ENCODE assay signal across 11 mouse cellular contexts in the genomic region with DNA sequence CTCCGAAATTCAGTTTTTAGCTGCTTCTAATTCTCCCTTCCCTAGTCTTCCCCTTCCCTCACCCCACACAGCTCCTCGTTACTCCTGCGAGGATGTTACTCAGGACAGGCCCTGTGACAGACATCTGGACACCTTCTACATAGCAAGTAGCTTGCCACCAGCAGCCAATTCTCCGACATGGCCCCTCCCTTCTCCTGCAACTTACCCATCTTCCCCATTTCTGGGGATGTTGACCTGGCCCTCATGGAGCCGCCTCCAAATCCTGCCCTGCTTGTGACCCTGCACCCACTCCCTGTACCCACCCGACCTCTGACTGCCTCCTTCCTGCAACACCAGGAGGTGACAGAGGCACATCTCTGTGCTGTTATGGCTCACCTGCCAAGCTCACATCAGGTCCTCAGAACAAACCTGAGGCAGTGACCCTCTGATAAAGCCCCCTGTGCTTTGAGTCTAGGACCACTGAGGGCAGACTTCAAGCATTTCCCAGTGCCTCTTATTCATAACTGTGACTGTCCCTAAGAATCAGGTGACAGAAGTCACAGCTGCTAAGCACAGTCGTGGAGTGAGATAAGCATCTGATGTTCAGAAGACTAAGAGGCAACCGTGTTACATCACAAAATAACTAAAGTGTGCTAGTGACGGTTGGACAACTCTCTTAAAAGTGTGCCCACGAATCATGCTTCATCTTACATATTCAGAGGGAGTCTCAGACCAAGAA. TPM values are rescaled to one million over a fixed set of nuclear protein-coding genes. Genes with fewer than 3 reads are reported as not detected.
DNase-seq lines count a peak whose midpoint lies in the region; ATAC-seq lines count a peak whose summit lies in the region.
"Had no signal": no experiment of that assay in that cellular context is flagged by ENCODE, and none has a peak within 500 bp of the region (broad histone marks: within the 10 kb centered on the region; RNA-seq: fewer than 3 reads in every experiment).

No protein-coding gene starts in this region.

- no peaks in the 10 kb centered on the region for H3K9me3 ChIP-seq in heart, embryonic 15.5 days (replicated peaks)
- no peaks in the 10 kb centered on the region for H3K9me3 ChIP-seq in midbrain, embryonic 11.5 days (ENCODE audit: control insufficient read depth, low read length)
- H3K9me3 ChIP-seq in midbrain, embryonic 14.5 days (ENCODE audit: control insufficient read depth, low read length), result no peaks in the 10 kb centered on the region
- H3K9me3 ChIP-seq: embryonic facial prominence, embryonic 12.5 days had no signal

- no peaks in the 10 kb centered on the region for H3K27me3 ChIP-seq in heart, embryonic 15.5 days
- no peaks in the 10 kb centered on the region for H3K27me3 ChIP-seq in midbrain, embryonic 11.5 days (ENCODE audit: control insufficient read depth, insufficient read depth, low read length)
- H3K27me3 ChIP-seq in midbrain, embryonic 14.5 days (ENCODE audit: control insufficient read depth, insufficient read depth, low read length), result no peaks in the 10 kb centered on the region
- H3K27me3 ChIP-seq: embryonic facial prominence, embryonic 12.5 days had no signal

- 74% methylated on average over 10 of the region's 10 CpGs for WGBS in heart, embryonic 15.5 days
- 84% methylated on average over 10 of the region's 10 CpGs for WGBS in midbrain, embryonic 11.5 days
- WGBS in midbrain, embryonic 14.5 days, result 70% methylated on average over 10 of the region's 10 CpGs

- no peak overlapping the region for H3K4me3 ChIP-seq in heart, embryonic 15.5 days
- no peak overlapping the region for H3K4me3 ChIP-seq in midbrain, embryonic 11.5 days (ENCODE audit: low read depth, low read length)
- H3K4me3 ChIP-seq in midbrain, embryonic 14.5 days (replicated peaks; ENCODE audit: low read depth, low read length), result no peak overlapping the region
- H3K4me3 ChIP-seq: embryonic facial prominence, embryonic 12.5 days had no signal

- peak overlapping the region; percentile 59; the same call in 1 of the 2 replicates for H3K27ac ChIP-seq in heart, embryonic 15.5 days
- H3K27ac ChIP-seq in midbrain, embryonic 11.5 days (ENCODE audit: low read depth, low read length), result no peak overlapping the region
- no peak overlapping the region for H3K27ac ChIP-seq in midbrain, embryonic 14.5 days (replicated peaks; ENCODE audit: low read depth, low read length)

- H3K4me2 ChIP-seq in heart, embryonic 15.5 days, result peak overlapping the region; percentile 36; the same call in 1 of the 2 replicates
- no peak overlapping the region for H3K4me2 ChIP-seq in midbrain, embryonic 11.5 days
- no peak overlapping the region for H3K4me2 ChIP-seq in midbrain, embryonic 14.5 days (ENCODE audit: low read length)
- H3K4me2 ChIP-seq: embryonic facial prominence, embryonic 12.5 days had no signal

- H3K9ac ChIP-seq in heart, embryonic 15.5 days, result no peak overlapping the region
- H3K9ac ChIP-seq in midbrain, embryonic 11.5 days (ENCODE audit: low read length), result no peak overlapping the region
- no peak overlapping the region for H3K9ac ChIP-seq in midbrain, embryonic 14.5 days (replicated peaks; ENCODE audit: low read length)
- H3K9ac ChIP-seq: embryonic facial prominence, embryonic 12.5 days had no signal

- H3K36me3 ChIP-seq in heart, embryonic 15.5 days, result peaks cover 9% of the 10 kb centered on the region; the same call in 1 of the 2 replicates
- no peaks in the 10 kb centered on the region for H3K36me3 ChIP-seq in midbrain, embryonic 11.5 days (ENCODE audit: control insufficient read depth, insufficient read depth, low read length)
- peaks cover 6% of the 10 kb centered on the region for H3K36me3 ChIP-seq in midbrain, embryonic 14.5 days (ENCODE audit: control insufficient read depth, insufficient read depth, low read length)

- H3K4me1 ChIP-seq in heart, embryonic 15.5 days (replicated peaks), result peaks cover 56% of the 10 kb centered on the region
- H3K4me1 ChIP-seq in midbrain, embryonic 11.5 days (ENCODE audit: control insufficient read depth, insufficient read depth, low read length), result peaks cover 10% of the 10 kb centered on the region; the same call in 1 of the 2 replicates
- H3K4me1 ChIP-seq in midbrain, embryonic 14.5 days (ENCODE audit: control insufficient read depth, insufficient read depth, low read length), result peaks cover 12% of the 10 kb centered on the region

- no peak for DNase-seq in heart, adult 18-20 months
- peak; percentile 82 for DNase-seq in midbrain, embryonic 11.5 days (ENCODE audit: low spot score, missing footprints)
- DNase-seq in midbrain, embryonic 14.5 days, result no peak
- DNase-seq in lung, postnatal 36 days, result peak; percentile 48
- peak; percentile 54 to 66 for DNase-seq in thymus, postnatal 36 days
- no peak for DNase-seq in yolk sac, embryonic 10.5 days (ENCODE audit: low spot score)
- no peak for DNase-seq in spleen, adult 12 weeks (ENCODE audit: low spot score)
- DNase-seq: adrenal gland, postnatal 25 days had no signal

- no peak for ATAC-seq in heart, embryonic 15.5 days (replicated peaks; ENCODE audit: insufficient number of reproducible peaks, insufficient read depth, low FRiP score, low read depth)
- no peak for ATAC-seq in midbrain, embryonic 11.5 days (ENCODE audit: low FRiP score)
- ATAC-seq in midbrain, embryonic 14.5 days (ENCODE audit: low FRiP score, low TSS enrichment), result no peak
- ATAC-seq: midbrain, embryonic 16.5 days had no signal

RNA-seq across cellular contexts. Expression of gene Cerk, which starts 18.0 kb away (rescaled TPM):
- polyA plus RNA-seq in heart, embryonic 15.5 days (2015; fragmentation: Nextera tagmentation; extraction: Ambion mirVana), result 13.2 and 17.9 TPM in 2 replicates
- 10 to 100 TPM; 29.2 to 32.0 TPM for total RNA-seq in heart, adult 18-20 months (2021)
- polyA plus RNA-seq in midbrain, embryonic 11.5 days (2014; fragmentation: Nextera tagmentation; extraction: Ambion mirVana), result 17.3 and 19.9 TPM in 2 replicates
- 20.3 and 23.5 TPM in 2 replicates for polyA plus RNA-seq in midbrain, embryonic 14.5 days (2014; fragmentation: Nextera tagmentation; extraction: Ambion mirVana)

RNA-seq across cellular contexts. Expression of gene Tbc1d22a, which starts 46.3 kb away (rescaled TPM):
- 9.2 and 12.5 TPM in 2 replicates for polyA plus RNA-seq in heart, embryonic 15.5 days (2015; fragmentation: Nextera tagmentation; extraction: Ambion mirVana)
- total RNA-seq in heart, adult 18-20 months (2021), result 10 to 100 TPM; 25.7 to 26.0 TPM
- polyA plus RNA-seq in midbrain, embryonic 11.5 days (2014; fragmentation: Nextera tagmentation; extraction: Ambion mirVana), result 6.7 and 8.1 TPM in 2 replicates
- polyA plus RNA-seq in midbrain, embryonic 14.5 days (2014; fragmentation: Nextera tagmentation; extraction: Ambion mirVana), result 9.3 and 11.9 TPM in 2 replicates

Comparison
In these comparisons a context has a peak if more than half of its experiments do, and no peak if none do; other contexts are left out.
1. DNase-seq: peak in midbrain, embryonic 11.5 days (single experiment), lung, postnatal 36 days (single experiment) and thymus, postnatal 36 days (2 of 2); none in heart, adult 18-20 months (0 of 2), midbrain, embryonic 14.5 days (single experiment), yolk sac, embryonic 10.5 days (single experiment) and spleen, adult 12 weeks (single experiment).